ENCODE assay signal across 28 mouse cellular contexts in the genomic region with DNA sequence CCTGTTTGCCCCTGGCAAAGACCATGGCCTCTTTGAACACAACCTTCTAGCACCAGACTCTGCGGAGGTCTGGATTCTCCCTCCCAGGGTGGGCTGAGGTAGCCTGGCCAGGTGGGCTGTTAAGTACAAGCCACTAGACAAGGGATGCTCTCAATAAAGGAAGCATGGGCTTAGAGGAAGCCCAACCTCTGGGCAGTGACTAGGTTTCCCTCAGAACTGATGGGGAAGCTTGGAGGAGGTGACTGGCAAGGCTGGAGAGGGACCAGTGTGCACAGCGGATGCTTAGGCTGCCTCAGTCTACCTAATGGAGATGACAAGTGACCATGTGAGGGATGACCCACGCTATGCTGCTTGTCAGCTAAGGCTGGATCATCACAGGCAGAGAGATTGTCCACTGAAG. TPM values are rescaled to one million over a fixed set of nuclear protein-coding genes. Genes with fewer than 3 reads are reported as not detected.
"Had no signal": no experiment of that assay in that cellular context is flagged by ENCODE, and none has a peak within 500 bp of the region (broad histone marks: within the 10 kb centered on the region; RNA-seq: fewer than 3 reads in every experiment).

No protein-coding gene starts in this region.

- H3K9me3 ChIP-seq: heart, embryonic 10.5 days; heart, embryonic 12.5 days; hindbrain, embryonic 13.5 days; intestine, embryonic 15.5 days; kidney, embryonic 15.5 days; limb, embryonic 10.5 days; limb, embryonic 12.5 days; liver, embryonic 13.5 days; liver, embryonic 15.5 days had no signal

- H3K9ac ChIP-seq: heart, embryonic 12.5 days; hindbrain, embryonic 13.5 days; intestine, embryonic 15.5 days; kidney, embryonic 15.5 days; limb, embryonic 12.5 days; liver, embryonic 13.5 days; liver, embryonic 15.5 days had no signal

- H3K27me3 ChIP-seq: hindbrain, embryonic 13.5 days; intestine, embryonic 15.5 days; kidney, embryonic 15.5 days had no signal

- H3K27ac ChIP-seq: gastrocnemius, adult 2 months; heart, embryonic 10.5 days; hindbrain, embryonic 13.5 days; intestine, embryonic 15.5 days; kidney, embryonic 15.5 days; kidney, postnatal 0 days; layer of hippocampus, adult 2 months; left cerebral cortex, adult 2 months; limb, embryonic 10.5 days; limb, embryonic 12.5 days; liver, embryonic 13.5 days; liver, embryonic 15.5 days had no signal

- ATAC-seq: hindbrain, embryonic 16.5 days; inflammation-experienced regulatory T-cells, adult 6 months; intestine, postnatal 0 days had no signal

- H3K36me3 ChIP-seq: heart, embryonic 10.5 days; hindbrain, embryonic 13.5 days; intestine, embryonic 15.5 days; limb, embryonic 10.5 days; limb, embryonic 12.5 days; liver, embryonic 15.5 days had no signal

- H3K4me3 ChIP-seq: gastrocnemius, adult 2 months; heart, embryonic 10.5 days; heart, embryonic 12.5 days; hindbrain, embryonic 13.5 days; intestine, embryonic 15.5 days; kidney, embryonic 15.5 days; layer of hippocampus, adult 2 months; left cerebral cortex, adult 2 months; limb, embryonic 10.5 days; limb, embryonic 12.5 days; liver, embryonic 13.5 days; liver, embryonic 15.5 days had no signal

- H3K4me2 ChIP-seq: heart, embryonic 12.5 days; hindbrain, embryonic 13.5 days; intestine, embryonic 15.5 days; kidney, embryonic 15.5 days; limb, embryonic 12.5 days; liver, embryonic 11.5 days; liver, embryonic 13.5 days; liver, embryonic 15.5 days had no signal

- DNase-seq: gastrocnemius, adult 2 months; gastrocnemius, postnatal 10 days; gastrocnemius, postnatal 25 days; heart, adult 18-20 months; heart, postnatal 10 days; heart, postnatal 4 days; kidney, postnatal 14 days; kidney, postnatal 4 days; liver; liver, embryonic 13.5 days had no signal

RNA-seq across cellular contexts. Expression of gene Tbx10, which starts 0.6 kb away (rescaled TPM):
- polyA plus RNA-seq: frontal cortex, adult 2 months; heart, embryonic 12.5 days; heart, embryonic 14.5 days; heart, embryonic 16.5 days; inflammation-experienced regulatory T-cells, adult 6 months; limb, embryonic 12.5 days had no signal
